Mouse (Mus musculus): ENCODE data around the gene Nit1.

- TF ChIP-seq CTCF (IDR thresholded peaks at IDR 0.05; ENCODE audit: control insufficient read depth, insufficient read depth, insufficient replicate concordance, low read depth, low read length) = no peak; the same call in 1 of the 2 replicates
- TF ChIP-seq POLR2A (IDR thresholded peaks at IDR 0.05; ENCODE audit: control insufficient read depth, low read depth, low read length) = no peak
Measured at GRCm38 (mm10) chr1:171385171-171385570, 39.7 kb upstream of the Nit1 start.
